Mouse (Mus musculus) 3T3-L1 (cell line): ENCODE measurements around the gene Tnk2.

ENCODE experiments used
- DNase-seq: peaks from one replicate; pipeline ENCODE4 v3.0.0-alpha.2; 2015; ENCODE audit warnings: low read depth, low spot score

Gene Tnk2

DNA sequence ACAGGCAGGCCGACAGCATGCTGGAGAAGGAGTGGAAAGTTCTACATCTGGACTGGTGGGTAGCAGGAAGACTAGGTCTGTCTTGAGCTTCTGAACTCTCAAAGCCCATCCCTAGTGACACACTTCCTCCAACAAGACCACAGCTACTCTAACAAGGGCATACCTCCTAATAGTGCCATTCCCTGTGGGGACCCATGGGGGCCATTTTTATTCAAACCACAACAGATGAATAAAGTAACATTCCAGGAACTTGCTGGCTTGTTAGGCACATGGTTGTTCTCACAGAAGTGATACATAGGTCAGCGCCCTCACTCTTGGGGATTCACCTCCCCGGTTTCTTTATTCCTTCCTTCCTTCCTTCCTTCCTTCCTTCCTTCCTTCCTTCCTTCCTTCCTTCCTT is 7.3 kb upstream of the Tnk2 start:
- no peak for DNase-seq

DNA sequence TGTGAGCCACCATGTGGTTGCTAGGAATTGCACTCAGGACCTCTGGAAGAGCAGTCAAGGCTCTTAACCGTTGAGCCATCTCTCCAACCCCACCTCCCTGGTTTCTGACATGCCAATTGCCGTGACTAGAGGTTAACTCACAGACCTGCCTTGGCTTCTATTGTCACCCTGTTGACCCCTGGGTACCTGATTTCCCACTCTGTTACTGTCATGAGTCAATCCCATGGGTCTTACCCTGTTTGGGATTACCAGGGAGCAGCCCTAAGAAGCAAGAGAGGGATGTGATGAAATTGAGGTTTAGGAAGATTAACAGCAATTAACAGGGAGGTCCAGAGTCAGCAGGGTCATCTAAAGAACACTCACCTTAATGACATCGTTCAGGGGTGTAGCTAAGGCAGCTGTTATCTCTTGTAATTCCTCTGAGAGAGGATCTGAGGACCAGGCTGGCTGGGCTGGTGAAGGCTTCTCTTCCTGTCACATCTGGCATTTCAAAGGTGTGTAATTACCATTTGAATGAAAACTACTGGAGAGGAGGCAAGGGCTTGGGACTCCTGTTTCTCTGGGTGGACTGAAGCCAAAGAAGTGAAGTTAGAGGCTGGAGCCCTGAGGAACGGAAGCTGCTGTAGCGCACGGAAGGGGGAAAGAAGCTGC is 6.7 kb upstream of the Tnk2 start:
- DNase-seq = no peak

DNA sequence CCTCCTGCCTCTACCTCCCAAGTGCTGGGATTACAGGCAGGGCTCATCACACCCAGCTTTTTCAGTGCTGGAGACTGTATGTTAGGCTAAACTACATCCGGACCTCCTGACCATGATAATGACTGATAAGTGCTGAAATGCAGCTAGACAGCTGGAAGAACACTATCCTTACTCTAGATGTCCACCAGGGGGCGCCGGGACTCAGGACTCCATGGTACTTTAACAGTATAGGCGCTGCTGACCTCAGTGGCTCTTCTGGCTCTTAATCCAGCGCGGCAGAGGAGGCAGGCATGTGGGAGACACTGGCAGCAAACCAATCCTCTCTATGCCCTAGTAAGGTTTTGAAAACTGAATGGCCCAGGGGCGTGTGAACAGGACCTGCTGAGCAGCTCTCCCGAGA is 5.2 kb upstream of the Tnk2 start:
- DNase-seq = peak; percentile 98

DNA sequence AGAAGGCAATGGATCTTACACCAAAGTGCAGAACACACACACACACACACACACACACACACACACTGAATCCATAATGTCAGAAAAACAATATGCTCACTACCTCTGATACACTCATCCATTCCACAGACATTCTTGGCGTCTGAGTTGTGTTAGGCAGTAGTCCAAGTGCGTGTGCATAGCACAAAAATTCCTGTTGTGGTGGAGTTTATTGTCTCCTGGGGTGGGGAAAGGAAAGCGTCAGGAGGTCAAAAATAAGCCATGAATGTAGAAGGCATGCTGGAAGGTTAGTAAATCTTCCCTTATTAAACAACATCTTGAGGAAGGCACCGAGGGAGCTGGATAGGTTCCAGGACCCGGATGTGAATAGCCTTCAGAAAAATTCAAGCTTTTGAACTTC is 3.6 kb upstream of the Tnk2 start:
- peak; percentile 97 for DNase-seq

DNA sequence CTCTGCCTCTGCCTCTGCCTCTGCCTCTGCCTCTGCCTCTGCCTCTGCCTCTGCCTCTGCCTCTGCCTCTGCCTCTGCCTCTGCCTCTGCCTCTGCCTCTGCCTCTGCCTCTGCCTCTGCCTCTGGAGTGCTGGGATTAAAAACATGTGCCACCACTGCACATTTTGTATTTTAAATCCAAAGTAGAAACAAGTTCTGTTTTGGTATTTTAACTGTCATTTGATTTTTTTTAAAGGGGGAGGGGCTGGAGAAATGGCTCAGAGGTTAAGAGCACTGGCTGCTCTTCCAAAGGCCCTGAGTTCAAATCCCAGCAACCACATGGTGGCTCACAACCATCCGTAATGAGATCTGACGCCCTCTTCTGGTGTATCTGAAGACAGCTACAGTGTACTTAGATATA is 3.0 kb upstream of the Tnk2 start:
- DNase-seq = peak; percentile 55

DNA sequence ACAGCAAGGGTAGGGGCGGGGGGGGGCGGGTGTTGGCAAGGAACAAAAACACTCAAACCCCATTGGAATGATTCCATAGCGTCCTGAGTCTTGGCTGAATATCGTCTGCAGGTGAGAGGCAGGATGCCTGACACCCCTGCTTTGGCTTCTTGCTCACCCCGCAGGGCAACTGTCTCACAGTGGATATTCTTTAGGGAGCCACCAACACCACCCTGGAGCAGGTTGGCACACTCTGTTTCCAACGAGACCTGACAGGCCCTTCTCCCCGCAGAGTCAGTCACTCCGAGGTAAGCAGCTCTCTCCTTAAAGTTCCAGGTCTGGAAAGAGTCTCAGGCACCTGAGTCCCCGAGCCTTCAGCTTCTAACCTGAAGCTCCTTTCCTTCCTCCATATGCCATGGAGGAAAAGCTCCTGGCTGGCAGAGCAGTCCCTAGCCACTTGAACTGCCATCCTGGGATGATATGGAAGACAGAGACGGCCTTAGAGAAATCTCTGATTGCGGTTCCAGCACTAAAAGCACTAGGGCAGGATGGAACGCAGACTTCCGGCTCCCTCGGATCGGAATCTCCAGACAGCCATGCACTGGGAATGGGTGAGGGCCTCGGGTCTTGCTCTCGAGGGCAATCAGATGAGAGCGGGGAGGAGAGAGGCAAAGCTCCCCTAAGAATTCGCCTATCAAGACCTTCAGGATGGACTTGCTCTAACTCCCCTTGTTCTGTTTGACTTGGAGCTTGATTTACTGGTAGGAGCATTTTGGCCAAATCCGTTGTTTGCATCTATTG is 2.0 kb upstream of the Tnk2 start:
- DNase-seq = no peak

DNA sequence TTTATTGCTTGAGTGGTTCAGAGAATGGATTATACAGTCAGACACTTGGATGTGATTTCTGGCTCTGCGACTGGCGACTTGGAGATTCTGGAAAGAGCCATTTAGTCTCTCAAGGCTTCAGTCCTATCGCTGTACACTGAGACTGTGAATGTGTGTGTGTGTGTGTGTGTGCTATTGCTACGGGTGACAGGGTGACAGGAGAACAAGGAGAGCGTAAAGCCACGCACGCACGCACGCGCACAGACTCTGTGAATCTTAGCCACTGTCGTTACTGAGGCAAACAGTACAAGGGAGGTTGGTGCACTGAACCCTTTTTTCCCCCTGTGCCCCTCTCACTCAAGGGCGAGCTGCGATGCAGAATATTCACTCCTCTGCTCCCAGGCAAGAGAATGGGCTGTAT is 1.4 kb upstream of the Tnk2 start:
- DNase-seq = no peak

DNA sequence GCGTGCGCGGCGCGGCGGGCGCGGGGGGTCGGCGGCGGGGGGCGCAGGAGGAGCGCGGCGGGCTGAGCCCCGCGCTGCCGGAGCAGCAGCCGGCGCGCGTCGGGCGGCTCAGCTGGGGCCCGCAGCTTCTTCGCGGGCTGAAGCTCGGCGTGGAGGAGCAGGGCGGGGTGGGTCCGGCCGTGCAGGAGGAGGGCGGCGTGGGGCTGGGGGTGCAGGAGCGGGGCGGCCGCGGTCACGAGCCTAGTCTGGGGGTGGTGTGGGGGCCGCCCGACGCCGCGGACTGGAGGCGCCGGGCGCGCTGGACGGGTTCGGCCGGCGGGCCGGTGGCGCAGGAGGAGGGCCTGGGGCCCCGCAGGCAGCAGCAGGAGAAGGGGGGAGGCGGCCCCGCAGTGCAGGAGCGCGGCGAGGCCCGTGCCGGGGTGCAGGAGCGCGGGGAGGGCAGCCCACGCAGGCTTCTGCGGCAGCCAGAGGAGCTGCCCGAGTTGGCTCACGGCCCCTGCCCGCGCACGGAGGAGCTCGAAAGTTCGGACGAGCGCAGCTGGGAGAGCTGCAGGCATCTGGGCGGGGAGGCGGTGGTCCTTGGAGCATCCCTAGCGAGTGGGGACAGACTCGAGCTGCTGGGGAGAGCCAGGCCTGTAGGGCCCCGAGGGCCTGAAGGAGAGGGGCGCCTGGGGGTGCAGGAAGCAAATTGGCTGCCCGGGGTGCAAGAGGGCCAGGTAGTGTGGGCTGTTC is 561 bp downstream of the Tnk2 start:
- peak; percentile 48 for DNase-seq

DNA sequence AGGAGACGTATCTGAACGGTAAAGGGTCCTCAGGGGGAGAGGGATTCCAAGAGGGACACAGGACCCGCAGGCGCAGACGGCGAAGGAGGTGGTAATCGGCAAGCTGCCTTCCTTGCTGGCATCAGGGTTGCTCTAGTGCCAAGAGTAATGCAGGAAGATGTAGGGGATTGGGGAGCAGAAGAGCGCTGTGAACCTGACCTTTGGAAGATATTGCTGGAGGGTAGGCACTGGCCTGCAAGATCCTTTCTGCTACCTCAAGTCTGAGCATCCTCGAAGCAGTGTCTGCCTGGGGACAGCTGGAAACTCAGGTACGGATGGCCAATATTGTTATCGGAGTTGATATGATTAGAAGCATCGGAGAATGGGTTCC is 1.1 kb downstream of the Tnk2 start:
- peak; percentile 50 for DNase-seq

DNA sequence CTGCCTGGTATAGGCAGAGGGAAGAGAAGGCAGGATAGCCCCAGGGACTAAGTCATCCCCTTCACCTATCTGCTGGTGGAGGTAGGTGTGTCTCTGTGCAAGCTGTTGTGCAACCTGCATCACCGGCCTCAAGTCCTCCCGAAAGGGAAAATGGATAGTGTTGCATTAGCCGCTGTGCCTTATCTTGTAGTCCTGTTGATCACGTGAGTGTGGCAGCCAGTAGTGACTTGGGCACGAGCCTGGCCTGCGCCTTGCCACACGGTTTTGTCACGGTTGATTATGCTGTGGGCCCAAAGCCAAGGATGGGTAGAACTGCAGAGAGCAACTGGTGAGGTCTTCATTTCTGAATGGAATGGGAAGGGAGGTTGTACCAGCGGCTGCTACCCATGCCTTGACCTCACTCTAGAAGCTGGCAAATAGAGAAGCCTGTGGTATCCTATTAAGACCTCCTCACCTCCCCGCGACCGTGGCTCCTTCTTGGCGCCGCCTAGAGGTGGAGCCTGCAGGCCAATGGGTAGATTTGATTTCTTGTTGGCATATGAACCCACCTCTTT is 1.8 kb downstream of the Tnk2 start:
- DNase-seq = peak; percentile 87

DNA sequence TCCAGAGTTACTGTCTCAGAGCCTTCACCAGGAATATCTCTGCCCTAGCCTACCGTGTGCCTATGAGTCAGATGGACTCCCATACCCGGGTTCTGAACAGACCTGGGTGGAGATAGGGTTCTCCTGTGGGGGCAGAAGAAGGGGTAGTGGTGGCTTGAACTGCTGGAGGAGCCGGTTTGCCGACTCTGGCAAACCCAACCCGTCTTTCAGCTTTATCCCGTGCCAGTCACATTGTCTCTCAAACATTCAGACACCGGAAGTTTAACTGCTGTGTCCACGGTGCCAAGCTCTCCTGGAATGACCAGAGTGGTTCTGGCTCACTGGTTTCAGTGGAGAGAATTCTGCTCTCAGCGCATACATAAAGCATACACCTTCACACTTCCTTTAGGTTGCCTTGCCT is 2.3 kb downstream of the Tnk2 start:
- no peak for DNase-seq

DNA sequence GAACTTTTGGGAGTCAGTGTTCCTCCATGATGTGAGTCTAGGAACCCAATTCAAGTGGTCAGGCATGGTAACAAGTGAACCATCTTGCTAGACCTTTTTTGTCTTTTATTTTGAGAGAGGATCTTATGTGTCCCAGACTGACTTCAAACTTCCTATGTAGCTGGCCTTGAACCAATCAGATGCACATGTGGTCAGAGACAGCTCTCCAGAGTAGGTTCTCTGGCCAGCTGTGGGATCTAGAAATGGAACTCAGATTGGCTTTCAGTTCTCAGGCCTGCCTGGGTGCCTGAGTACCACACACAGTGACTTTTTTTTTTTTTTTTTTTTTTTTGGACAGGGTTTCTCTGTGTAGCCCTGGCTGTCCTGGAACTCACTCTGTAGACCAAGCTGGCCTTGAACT is 4.0 kb downstream of the Tnk2 start:
- peak; percentile 47 for DNase-seq

DNA sequence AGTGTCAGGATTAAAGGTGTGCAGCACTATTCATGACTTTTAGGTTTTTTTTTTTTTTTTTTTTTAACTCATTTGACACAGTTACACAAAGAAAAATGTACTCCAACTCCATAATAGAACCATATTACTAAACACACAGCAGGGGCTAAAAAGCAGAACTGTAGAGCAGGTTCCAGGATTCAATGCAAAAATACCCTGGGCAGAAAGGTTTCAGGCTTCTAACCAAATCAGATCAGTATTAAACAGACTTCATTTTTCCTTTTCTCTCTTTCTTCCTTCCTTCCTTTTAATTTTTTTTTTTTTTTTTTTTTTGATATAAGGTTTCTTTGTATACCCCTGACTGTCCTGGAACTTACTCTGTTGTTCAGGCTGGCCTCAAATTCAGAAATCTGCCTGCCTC is 6.8 kb downstream of the Tnk2 start:
- DNase-seq = no peak

DNA sequence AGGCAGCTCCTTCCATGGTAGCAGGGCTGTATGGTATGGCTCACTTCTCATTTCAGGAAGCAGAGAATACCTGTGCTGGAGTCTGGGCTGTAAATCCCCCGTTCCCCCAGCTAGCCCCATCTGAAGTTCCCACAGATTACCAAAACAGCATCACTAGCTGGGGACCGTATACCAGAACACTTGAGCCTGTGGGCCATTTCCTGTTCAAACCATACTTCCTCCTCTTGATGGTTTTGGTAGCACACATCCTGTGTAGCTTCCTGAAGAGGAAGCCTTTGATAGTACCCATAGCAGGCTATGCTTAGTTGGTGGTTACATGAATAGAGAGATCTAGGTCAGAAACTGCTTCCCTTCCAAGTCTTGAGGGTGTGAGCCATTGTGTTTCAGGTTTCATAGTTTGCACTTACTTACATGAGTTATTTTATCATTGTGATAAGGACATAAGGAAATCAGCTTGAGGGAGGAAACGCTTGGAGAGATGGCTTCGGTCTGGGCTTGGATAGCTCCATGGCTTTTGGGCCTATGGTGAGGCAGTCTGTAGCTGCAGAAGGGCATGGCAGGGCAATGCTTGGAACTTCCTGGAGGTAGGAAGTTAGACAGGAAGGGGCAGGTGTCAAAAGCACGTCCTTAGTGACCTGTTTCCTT is 7.4 kb downstream of the Tnk2 start:
- DNase-seq = no peak

DNA sequence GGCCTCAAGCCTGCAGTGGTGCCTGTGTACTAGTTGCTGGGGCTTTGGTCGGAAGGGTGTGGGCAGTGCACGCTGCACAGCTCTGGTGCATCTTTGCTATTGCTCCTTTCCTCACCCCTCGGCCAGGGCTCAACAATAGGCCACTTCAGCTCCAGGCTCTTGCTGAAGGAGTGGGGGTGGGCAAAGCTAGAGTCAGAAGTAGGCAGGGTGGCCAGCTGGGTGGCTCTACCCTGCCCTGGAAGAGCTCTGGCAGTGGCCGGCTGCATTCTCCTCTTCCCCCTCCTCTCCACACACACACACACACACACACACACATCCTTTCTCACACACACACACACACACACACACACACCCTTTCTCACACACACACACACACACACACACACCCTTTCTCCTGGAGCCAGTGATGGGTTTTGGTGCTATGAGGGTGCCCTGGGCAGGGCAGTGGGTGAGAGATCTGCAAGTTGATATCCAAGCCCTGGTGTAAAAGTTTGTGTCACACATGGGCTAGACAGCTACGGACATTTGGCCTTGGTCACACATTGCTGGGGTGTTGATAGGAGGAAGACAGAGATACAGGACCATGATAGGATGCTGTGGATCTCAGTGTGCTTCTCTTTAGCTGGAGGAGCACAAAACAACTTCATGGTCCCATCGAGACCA is 10.5 kb downstream of the Tnk2 start:
- no peak for DNase-seq

DNA sequence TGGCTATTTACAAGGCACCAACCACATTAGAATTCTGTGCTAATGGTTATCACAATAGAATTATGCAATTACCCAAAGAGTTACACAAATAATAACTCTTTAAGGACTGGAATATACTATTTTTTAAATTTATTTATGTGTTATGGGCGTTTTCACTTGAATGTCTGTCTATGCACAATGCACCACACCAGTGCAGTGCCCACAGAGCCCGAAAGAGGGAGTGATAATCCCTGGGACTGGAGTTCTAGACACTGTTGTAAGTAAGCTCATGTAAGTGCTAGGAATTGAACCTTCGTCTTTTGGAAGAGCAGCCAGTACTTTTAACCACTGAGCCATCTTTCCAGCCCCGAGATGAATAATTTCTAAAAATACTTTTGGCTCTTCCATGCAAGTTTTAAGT is 11.9 kb downstream of the Tnk2 start:
- DNase-seq = no peak

DNA sequence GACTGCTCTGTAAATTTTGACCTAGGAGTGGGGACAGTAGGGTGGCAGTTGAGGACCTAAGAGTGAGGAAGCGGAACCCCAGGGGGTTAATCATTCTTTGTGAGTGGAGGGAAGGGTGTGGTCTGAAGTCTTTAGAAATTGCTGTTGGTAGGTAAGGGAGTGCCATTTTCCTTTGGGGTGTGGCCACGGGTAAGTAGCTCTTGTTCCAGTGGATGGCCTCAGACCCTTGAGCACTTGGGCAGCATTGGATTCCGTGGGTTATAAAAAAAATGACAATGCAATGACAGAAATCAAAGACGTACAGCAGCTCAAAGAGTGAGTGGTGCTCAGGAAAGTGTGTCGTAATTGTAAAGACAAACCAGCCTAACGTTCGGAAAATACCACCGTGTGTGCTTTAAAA is 12.6 kb downstream of the Tnk2 start:
- DNase-seq = no peak

DNA sequence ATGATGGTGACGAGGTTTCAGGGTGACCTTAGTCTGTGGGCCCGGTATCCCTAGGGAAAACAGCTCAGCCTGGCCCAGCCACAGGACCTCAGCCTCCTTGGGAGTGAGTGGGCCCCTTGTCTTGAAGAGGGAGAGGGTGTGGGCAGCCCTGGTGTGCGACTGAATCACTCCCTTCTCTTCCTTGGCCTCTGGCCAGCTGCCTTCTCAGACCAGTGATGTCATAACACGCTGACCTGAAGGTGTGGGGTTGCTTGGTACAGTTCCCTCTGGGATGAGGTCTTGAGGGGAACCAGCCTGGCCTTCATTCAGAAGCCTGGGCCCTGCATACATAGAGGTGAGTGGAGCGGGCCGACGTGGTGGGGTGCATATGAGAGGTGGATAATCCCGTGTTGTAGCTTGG is 13.1 kb downstream of the Tnk2 start:
- DNase-seq = peak; percentile 93

DNA sequence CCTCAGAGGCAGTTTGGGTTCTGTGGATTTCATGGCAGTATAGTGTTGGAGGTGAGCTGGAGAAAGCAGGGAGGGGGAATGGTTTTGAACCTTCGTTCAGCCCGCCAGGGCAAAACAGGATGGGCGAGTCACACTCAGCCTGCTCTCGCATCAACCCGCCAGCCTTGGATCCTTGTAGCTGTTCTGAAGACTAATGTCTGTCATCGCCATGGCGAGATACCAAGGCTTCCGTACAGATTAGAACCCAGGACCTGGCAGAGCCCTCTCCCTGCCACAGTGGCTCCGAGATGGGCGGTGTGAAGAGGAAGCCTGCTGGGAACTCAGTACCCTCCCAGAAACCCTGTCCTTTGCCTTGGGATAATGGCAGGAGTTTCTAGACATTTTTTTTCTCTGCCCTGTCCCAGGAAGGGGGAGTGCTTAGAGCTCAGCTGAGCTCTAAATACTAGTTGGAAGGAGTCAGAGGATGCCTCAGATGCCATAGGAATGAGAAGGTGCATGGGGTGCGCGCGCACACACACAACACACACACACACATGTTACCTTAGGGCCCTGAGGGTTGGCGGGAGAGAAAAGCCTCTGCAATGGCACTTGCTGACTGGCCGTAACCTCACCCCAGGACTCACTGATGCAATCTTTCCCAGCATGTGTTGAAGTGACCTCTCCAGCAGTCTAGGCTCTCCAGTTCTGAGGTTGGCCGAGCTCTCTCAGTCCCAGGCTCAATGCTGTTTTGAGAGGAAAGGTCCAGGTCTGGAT is 14.0 kb downstream of the Tnk2 start:
- DNase-seq = peak; percentile 86

DNA sequence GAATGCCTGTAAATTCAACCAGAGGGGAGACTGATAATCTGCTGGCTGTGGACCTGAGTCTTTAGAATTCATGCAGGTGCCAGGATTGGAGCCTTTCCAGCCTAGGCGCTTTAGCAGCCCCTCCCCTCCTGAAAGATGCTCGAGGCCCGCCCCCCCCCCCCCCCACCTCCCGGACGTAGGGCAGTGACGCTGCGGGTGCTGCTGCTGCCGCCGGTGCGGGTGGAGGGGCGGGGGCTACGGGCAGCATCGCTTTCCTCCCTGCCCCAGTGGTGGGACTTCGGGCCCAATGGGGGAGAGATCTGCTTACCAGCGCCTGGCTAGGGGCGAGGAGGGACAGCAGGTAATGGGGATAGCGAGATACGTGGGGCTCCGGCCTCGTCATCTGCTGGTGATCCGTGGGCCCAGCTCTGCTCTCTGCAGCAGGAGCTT is 15.1 kb downstream of the Tnk2 start:
- DNase-seq = no peak

DNA sequence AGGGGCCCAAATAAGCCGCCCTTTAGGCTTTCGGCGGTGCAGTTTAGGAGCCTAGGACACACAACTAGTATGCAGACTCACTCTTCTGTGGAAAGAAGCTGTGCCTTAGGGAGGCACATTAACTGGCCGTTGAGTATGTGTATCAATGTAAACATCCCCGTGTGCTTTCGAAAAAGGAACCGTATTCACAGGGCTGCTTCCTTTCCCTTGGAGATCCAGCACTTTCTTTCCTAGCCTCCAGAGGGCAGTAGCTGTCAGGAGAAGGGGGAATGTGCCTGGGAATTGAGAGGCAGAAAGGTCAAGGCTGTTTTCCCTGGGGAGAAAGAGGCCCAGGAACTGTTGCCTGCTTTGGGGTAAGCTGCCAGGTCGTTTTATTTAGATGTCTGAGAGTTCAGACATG is 15.7 kb downstream of the Tnk2 start:
- DNase-seq = peak; percentile 97
